Mouse (Mus musculus) stomach, embryonic 16.5 days (tissue): ENCODE results near the gene Tmx4. TPM values are rescaled to one million over a fixed set of nuclear protein-coding genes. Genes with fewer than 3 reads are reported as not detected.

Experiments
- ATAC-seq: fragments of 200-750 bp; cut with Nextera tagmentation; 2 replicates; pipeline ENCODE4 v1.8.0; 2017; ENCODE audit warnings: moderate number of reproducible peaks, moderate TSS enrichment; ENCODE audit not compliant: insufficient read depth, low FRiP score
- H3K27ac ChIP-seq: fragments of 300-500 bp; sonication (generic); 2 replicates; pipeline ENCODE4 v1.5.1; 2014; ENCODE audit warnings: low read length
- H3K27me3 ChIP-seq: fragments of 300-500 bp; sonication (generic); 2 replicates; pipeline ENCODE4 v1.6.1; 2014; ENCODE audit warnings: low read length, control low read depth, mixed read lengths; ENCODE audit not compliant: control insufficient read depth, insufficient read depth
- H3K36me3 ChIP-seq: fragments of 300-500 bp; sonication (generic); 2 replicates; pipeline ENCODE4 v1.6.1; 2014; ENCODE audit warnings: low read length; ENCODE audit not compliant: control insufficient read depth, insufficient read depth
- H3K4me1 ChIP-seq: fragments of 300-500 bp; sonication (generic); 2 replicates; pipeline ENCODE4 v1.6.1; 2014; ENCODE audit warnings: low read length, control low read depth, mixed read lengths; ENCODE audit not compliant: control insufficient read depth, insufficient read depth
- H3K4me2 ChIP-seq: fragments of 300-500 bp; sonication (generic); 2 replicates; pipeline ENCODE4 v1.6.1; 2014; ENCODE audit warnings: low read depth, low read length, mixed read lengths
- H3K4me3 ChIP-seq: fragments of 300-500 bp; sonication (generic); replicated peaks from 2 replicates; pipeline ENCODE4 v1.5.1; 2014; ENCODE audit warnings: mild to moderate bottlenecking, low read length
- H3K9ac ChIP-seq: fragments of 300-500 bp; sonication (generic); 2 replicates; pipeline ENCODE4 v1.6.1; 2014; ENCODE audit warnings: low read length
- H3K9me3 ChIP-seq: fragments of 300-500 bp; sonication (generic); replicated peaks from 2 replicates; pipeline ENCODE4 v1.6.1; 2016; ENCODE audit warnings: low read length, control low read depth; ENCODE audit not compliant: control insufficient read depth
- WGBS: fragments of 180-500 bp; shearing (Covaris S2); extraction: QIAGEN DNeasy Blood & Tissue Kit; methylation state at CpG from one replicate; pipeline ENCODE4 v1.1.7; 2014; 5-methylcytosine and 5-hydroxymethylcytosine counted together
- polyA plus RNA-seq: library from polyadenylated mRNA; unstranded; fragments of >200 nt; fragmentation: Nextera tagmentation; extraction: Ambion mirVana; gene quantifications from 2 replicates; pipeline ENCODE4 v1.2.1, GENCODE M21; 2015

Gene Tmx4
- polyA plus RNA-seq, 1 experiment from 2014 or later, result 21.9 TPM

DNA sequence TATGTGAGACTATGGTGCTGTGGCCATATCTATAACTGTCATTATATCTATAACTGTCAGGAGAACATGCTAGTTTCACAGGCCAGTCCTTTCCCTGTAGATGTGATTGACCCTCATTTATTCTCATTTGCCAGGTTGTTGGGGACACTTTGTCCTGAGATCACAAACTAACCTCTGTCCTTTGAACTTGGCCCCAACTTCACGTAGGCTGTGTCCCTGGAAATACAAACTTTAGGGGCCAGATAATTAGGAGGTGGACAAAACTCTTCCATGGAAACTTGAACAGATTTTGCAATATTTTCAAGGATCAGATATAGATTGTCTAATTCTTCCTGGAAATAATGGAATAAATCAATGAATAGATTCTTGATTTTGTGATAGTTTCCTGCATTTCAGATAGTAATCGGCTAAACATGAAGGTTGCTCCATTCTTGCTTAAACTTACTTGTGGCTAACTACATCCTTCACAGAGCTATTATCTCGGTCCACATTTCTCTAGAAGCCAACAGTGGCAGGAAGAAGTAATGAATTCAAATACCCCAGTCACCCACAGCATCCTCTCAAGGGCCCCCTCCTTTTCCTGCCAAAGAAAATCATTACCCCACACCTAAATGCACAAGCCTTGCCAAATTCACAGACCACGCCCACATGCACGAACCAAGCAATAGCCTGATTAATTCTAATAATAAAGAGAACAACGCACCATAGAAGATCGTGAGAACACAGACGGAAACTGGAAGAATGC lies 99.5 kb downstream of the Tmx4 start:
- H3K4me2 ChIP-seq, result no peak overlapping the region
- H3K4me1 ChIP-seq, result no peaks in the 10 kb centered on the region
- no peak overlapping the region for H3K27ac ChIP-seq
- H3K9ac ChIP-seq, result no peak overlapping the region
- H3K4me3 ChIP-seq, result no peak overlapping the region
- H3K27me3 ChIP-seq, result no peaks in the 10 kb centered on the region
- no peak for ATAC-seq
- H3K9me3 ChIP-seq, result no peaks in the 10 kb centered on the region
- 78% methylated on average over 8 of the region's 8 CpGs for WGBS
- no peaks in the 10 kb centered on the region for H3K36me3 ChIP-seq

Other genes with a start within 250 kb of the Tmx4 start
- gene Hao1, start 89.8 kb downstream of the Tmx4 start, polyA plus RNA-seq, result 0.18 and 0.29 TPM in 2 replicates
- gene Plcb1, start 141.9 kb upstream of the Tmx4 start, polyA plus RNA-seq, result 9.2 and 11.9 TPM in 2 replicates